Mouse (Mus musculus) limb, embryonic 11.5 days (tissue): Measurements from ENCODE around the gene Gm4177. TPM values are rescaled to one million over a fixed set of nuclear protein-coding genes. Genes with fewer than 3 reads are reported as not detected.
"Not testable (repeated sequence)": the region's sequence is repeated elsewhere in the genome, so short reads cannot be mapped to it uniquely, and the experiment has no call there.

Source experiments
- ATAC-seq: fragments of 200-750 bp; cut with Nextera tagmentation; 2 replicates; pipeline ENCODE4 v1.8.0; 2017; ENCODE audit warnings: low read depth; ENCODE audit not compliant: insufficient number of reproducible peaks, low FRiP score, low TSS enrichment
- DNase-seq: peaks from one replicate; pipeline ENCODE4 v3.0.0-alpha.2; 2015; ENCODE audit warnings: low spot score
- H3K27ac ChIP-seq: fragments of 300-500 bp; sonication (generic); replicated peaks from 2 replicates; pipeline ENCODE4 v1.5.1; 2014; ENCODE audit warnings: low read depth, mild to moderate bottlenecking, low read length
- H3K27me3 ChIP-seq: fragments of 300-500 bp; sonication (generic); 2 replicates; pipeline ENCODE4 v1.6.1; 2014; ENCODE audit warnings: mild to moderate bottlenecking, low read length, mixed read lengths; ENCODE audit not compliant: control insufficient read depth, insufficient read depth
- H3K36me3 ChIP-seq: fragments of 300-500 bp; sonication (generic); 2 replicates; pipeline ENCODE4 v1.6.1; 2014; ENCODE audit warnings: mild to moderate bottlenecking, low read length, moderate library complexity, mixed read lengths; ENCODE audit not compliant: control insufficient read depth, insufficient read depth
- H3K4me1 ChIP-seq: fragments of 300-500 bp; sonication (generic); 2 replicates; pipeline ENCODE4 v1.6.1; 2014; ENCODE audit warnings: low read length, mixed read lengths; ENCODE audit not compliant: control insufficient read depth, insufficient read depth
- H3K4me2 ChIP-seq: fragments of 300-500 bp; sonication (generic); 2 replicates; pipeline ENCODE4 v1.6.1; 2014; ENCODE audit warnings: low read depth, mild to moderate bottlenecking, moderate library complexity; ENCODE audit not compliant: severe bottlenecking
- H3K4me3 ChIP-seq: fragments of 300-500 bp; sonication (generic); 2 replicates; pipeline ENCODE4 v1.5.1; 2014; ENCODE audit warnings: low read depth, low read length
- H3K9ac ChIP-seq: fragments of 300-500 bp; sonication (generic); 2 replicates; pipeline ENCODE4 v1.6.1; 2014; ENCODE audit warnings: mild to moderate bottlenecking, low read length
- H3K9me3 ChIP-seq: fragments of 300-500 bp; sonication (generic); 2 replicates; pipeline ENCODE4 v1.6.1; 2016; ENCODE audit warnings: low read length; ENCODE audit not compliant: control insufficient read depth
- WGBS: fragments of 180-500 bp; shearing (Covaris S2); extraction: QIAGEN DNeasy Blood & Tissue Kit; methylation state at CpG from one replicate; pipeline ENCODE4 v1.1.7; 2014; 5-methylcytosine and 5-hydroxymethylcytosine counted together
- polyA plus RNA-seq: library from polyadenylated mRNA; unstranded; fragments of >200 nt; fragmentation: Nextera tagmentation; extraction: Ambion mirVana; gene quantifications from 2 replicates; pipeline ENCODE4 v1.2.1, GENCODE M21; 2014

Gene Gm4177
- not detected in 2 replicates for polyA plus RNA-seq

DNA sequence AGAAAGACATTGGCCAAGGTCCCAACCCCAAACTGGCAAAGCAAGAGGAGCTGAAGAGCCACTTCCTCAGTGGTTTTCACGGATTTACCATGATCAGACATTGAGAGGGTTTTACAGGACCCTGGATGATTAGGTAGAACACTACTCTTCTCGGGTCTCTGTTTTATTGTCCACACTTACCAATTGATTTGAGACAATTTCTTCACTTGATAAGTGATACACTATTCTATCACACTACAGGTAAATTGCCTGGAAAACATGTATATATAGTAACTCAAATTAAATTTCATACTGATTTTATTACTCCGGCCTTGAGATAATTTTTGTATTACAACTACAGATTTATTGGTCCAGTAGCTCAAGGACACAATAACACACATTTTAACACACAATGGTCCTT is at the start of gene Gm4177:
TSS of gene Gm4177 (minus strand) at position 101 of the 400 bp plus-strand sequence.
- WGBS: no CpG with 5 or more reads among the region's 3 CpGs
- not testable (repeated sequence) for H3K27me3 ChIP-seq, H3K4me1 ChIP-seq, ATAC-seq, H3K4me3 ChIP-seq, H3K27ac ChIP-seq, H3K9ac ChIP-seq, H3K9me3 ChIP-seq, DNase-seq, H3K4me2 ChIP-seq, H3K36me3 ChIP-seq

DNA sequence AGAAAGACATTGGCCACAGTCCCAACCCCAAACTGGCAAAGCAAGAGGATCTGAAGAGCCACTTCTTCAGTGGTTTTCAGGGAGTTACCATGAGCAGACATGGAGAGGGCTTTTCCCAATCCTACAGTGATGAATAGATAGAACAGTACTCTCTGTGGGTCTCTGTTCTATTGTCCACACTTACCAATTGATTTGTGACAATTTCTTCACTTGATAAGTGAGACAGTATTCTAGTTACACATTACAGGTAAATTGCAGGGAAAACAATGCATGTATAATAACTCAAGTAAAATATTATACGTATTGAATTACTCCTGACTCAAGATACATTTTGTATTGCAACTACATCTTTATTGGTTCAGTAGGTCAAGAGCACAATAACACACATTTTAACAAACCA is 47.6 kb upstream of the Gm4177 start, which contains the start of gene Gm5725:
TSS of gene Gm5725 (minus strand) at position 101 of the 400 bp plus-strand sequence.
- not testable (repeated sequence) for H3K4me3 ChIP-seq, H3K27me3 ChIP-seq, H3K9ac ChIP-seq, H3K4me1 ChIP-seq, H3K27ac ChIP-seq, DNase-seq, H3K4me2 ChIP-seq, H3K9me3 ChIP-seq, H3K36me3 ChIP-seq, ATAC-seq
- no CpG with 5 or more reads among the region's 1 CpGs for WGBS

DNA sequence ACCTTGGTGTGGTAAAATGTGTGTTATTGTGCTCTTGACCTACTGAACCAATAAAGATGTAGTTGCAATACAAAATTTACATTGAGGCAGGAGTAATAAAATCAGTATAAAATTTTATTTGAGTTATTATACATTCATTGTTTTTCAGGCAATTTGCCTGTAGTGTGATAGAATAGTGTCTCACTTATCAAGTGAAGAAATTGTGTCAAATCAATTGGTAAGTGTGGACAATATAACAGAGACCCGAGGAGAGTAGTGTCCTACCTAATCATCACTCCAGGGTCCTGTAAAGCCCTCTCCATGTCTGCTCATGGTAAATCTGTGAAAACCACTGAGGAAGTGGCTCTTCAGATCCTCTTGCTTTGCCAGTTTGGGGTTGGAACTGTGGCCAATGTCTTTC is 35.5 kb upstream of the Gm4177 start, which contains the start of gene Vmn1r135:
TSS of gene Vmn1r135 (plus strand) at position 301 of the 400 bp plus-strand sequence.
- not testable (repeated sequence) for H3K27ac ChIP-seq, H3K9me3 ChIP-seq, DNase-seq, H3K4me1 ChIP-seq, ATAC-seq, H3K4me3 ChIP-seq, H3K27me3 ChIP-seq, H3K36me3 ChIP-seq, H3K9ac ChIP-seq, H3K4me2 ChIP-seq
- WGBS: no CpG with 5 or more reads among the region's 1 CpGs

DNA sequence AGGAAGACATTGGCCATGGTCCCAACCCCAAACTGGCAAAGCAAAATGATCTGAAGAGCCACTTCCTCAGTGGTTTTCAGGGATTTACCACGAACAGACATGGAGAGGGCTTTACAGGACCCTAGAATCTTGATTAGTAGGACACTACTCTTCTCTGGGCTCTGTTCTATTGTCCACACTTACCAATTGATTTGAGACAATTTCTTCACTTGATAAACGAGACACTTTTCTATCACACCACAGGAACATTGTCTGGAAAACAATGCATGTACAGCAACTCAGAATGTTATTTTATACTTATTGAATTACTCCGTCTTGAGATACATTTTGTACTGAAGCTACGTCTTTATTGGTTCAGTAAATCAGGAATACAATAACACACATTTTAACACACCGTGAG is 35.2 kb downstream of the Gm4177 start, which contains the start of gene Gm4175:
TSS of gene Gm4175 (minus strand) at position 101 of the 400 bp plus-strand sequence.
- not testable (repeated sequence) for H3K36me3 ChIP-seq, H3K27ac ChIP-seq, H3K9me3 ChIP-seq, H3K4me2 ChIP-seq, ATAC-seq, H3K4me1 ChIP-seq, DNase-seq, H3K4me3 ChIP-seq, H3K27me3 ChIP-seq, H3K9ac ChIP-seq
- WGBS: no CpG with 5 or more reads among the region's 5 CpGs

Other genes starting within 250 kb of the Gm4177 start
- not detected in 2 replicates for gene Vmn1r132, start 182.6 kb downstream of the Gm4177 start, polyA plus RNA-seq
- gene Gm4175, start 35.3 kb downstream of the Gm4177 start, polyA plus RNA-seq: not detected in 2 replicates
- gene Vmn1r135, start 35.6 kb upstream of the Gm4177 start, polyA plus RNA-seq: not detected in 2 replicates
- gene Gm5725, start 47.5 kb upstream of the Gm4177 start, polyA plus RNA-seq: not detected in 2 replicates
- gene Gm5891, start 124.6 kb upstream of the Gm4177 start, polyA plus RNA-seq: not detected in 2 replicates
- not detected in 2 replicates for gene Vmn1r137, start 197.9 kb upstream of the Gm4177 start, polyA plus RNA-seq
- not detected in 2 replicates for gene Vmn1r138, start 232.2 kb upstream of the Gm4177 start, polyA plus RNA-seq